Mouse (Mus musculus) heart, embryonic 16.5 days (tissue): ENCODE measurements around the gene Piga. TPM values are rescaled to one million over a fixed set of nuclear protein-coding genes. Genes with fewer than 3 reads are reported as not detected.

Experiments
- ATAC-seq: fragments of 200-750 bp; cut with Nextera tagmentation; replicated peaks from 2 replicates; pipeline ENCODE4 v1.8.0; 2017; ENCODE audit warnings: moderate number of reproducible peaks; ENCODE audit not compliant: insufficient read depth, low FRiP score; ENCODE audit errors: extremely low read depth
- H3K27ac ChIP-seq: fragments of 300-500 bp; sonication (generic); 2 replicates; pipeline ENCODE4 v1.5.1; 2014; ENCODE audit warnings: mild to moderate bottlenecking, low read length, control low read depth, moderate library complexity
- H3K27me3 ChIP-seq: fragments of 300-500 bp; sonication (generic); 2 replicates; pipeline ENCODE4 v1.6.1; 2014; ENCODE audit warnings: low read length, mixed read lengths; ENCODE audit not compliant: control insufficient read depth, insufficient read depth
- H3K36me3 ChIP-seq: fragments of 300-500 bp; sonication (generic); 2 replicates; pipeline ENCODE4 v1.6.1; 2014; ENCODE audit not compliant: control insufficient read depth, insufficient read depth
- H3K4me1 ChIP-seq: fragments of 300-500 bp; sonication (generic); 2 replicates; pipeline ENCODE4 v1.6.1; 2014; ENCODE audit warnings: low read length, mixed read lengths; ENCODE audit not compliant: control insufficient read depth, insufficient read depth
- H3K4me2 ChIP-seq: fragments of 300-500 bp; sonication (generic); 2 replicates; pipeline ENCODE4 v1.6.1; 2014; ENCODE audit warnings: low read depth, mild to moderate bottlenecking, control low read depth, low read length
- H3K4me3 ChIP-seq: fragments of 300-500 bp; sonication (generic); 2 replicates; pipeline ENCODE4 v1.5.1; 2014; ENCODE audit warnings: mild to moderate bottlenecking, control low read depth, low read length
- H3K9ac ChIP-seq: fragments of 300-500 bp; sonication (generic); 2 replicates; pipeline ENCODE4 v1.6.1; 2014; ENCODE audit warnings: low read length, control low read depth
- H3K9me3 ChIP-seq: fragments of 300-500 bp; sonication (generic); replicated peaks from 2 replicates; pipeline ENCODE4 v1.6.1; 2016; ENCODE audit warnings: low read length; ENCODE audit not compliant: control insufficient read depth
- WGBS: fragments of 180-500 bp; shearing (Covaris S2); extraction: QIAGEN DNeasy Blood & Tissue Kit; methylation state at CpG from one replicate; pipeline ENCODE4 v1.1.7; 2014; 5-methylcytosine and 5-hydroxymethylcytosine counted together
- polyA plus RNA-seq: library from polyadenylated mRNA; unstranded; fragments of >200 nt; fragmentation: Nextera tagmentation; extraction: Ambion mirVana; gene quantifications from 2 replicates; pipeline ENCODE4 v1.2.1, GENCODE M21; 2015

Gene Piga
- polyA plus RNA-seq, 1 experiment from 2014 or later, result 8.2 TPM

- no peaks in the 10 kb centered on the region for H3K36me3 ChIP-seq
- 61% methylated on average over 9 of the region's 9 CpGs for WGBS
These were observed 13.2 kb upstream of the Piga start for GRCm38 (mm10) chrX:164406133-164407022.

GRCm38 (mm10) chrX:164408301-164408927 lies 11.2 kb upstream of the Piga start:
- Histone ChIP-seq H3K4me2 (no peak overlapping the region), H3K36me3 (no peaks in the 10 kb centered on the region), H3K9me3 (0 out of 2 replicates have a peak, but pooled peaks cover under 1% of the 10 kb centered on the region), H3K4me1 (no peaks in the 10 kb centered on the region), H3K27me3 (no peaks in the 10 kb centered on the region), H3K4me3 (no peak overlapping the region), H3K9ac (no peak overlapping the region), H3K27ac (no peak overlapping the region)
- no peak for ATAC-seq
- WGBS, result 57% methylated on average over 3 of the region's 3 CpGs

More at GRCm38 (mm10) chrX:164406133-164407022, 13.2 kb upstream of the Piga start:
- Histone ChIP-seq H3K4me2 (no peak overlapping the region), H3K27ac (no peak overlapping the region), H3K4me1 (no peaks in the 10 kb centered on the region), H3K4me3 (no peak overlapping the region), H3K27me3 (no peaks in the 10 kb centered on the region), H3K9ac (no peak overlapping the region), H3K9me3 (0 out of 2 replicates have a peak, but pooled peaks cover 3% of the 10 kb centered on the region)
- ATAC-seq, result no peak

- no peaks in the 10 kb centered on the region for H3K36me3 ChIP-seq
- H3K9ac ChIP-seq, result no peak overlapping the region
- H3K27me3 ChIP-seq, result no peaks in the 10 kb centered on the region
- WGBS, result 67% methylated on average over 1 of the region's 1 CpGs
- no peak overlapping the region for H3K4me3 ChIP-seq
- H3K9me3 ChIP-seq, result no peaks in the 10 kb centered on the region
- no peaks in the 10 kb centered on the region for H3K4me1 ChIP-seq
- ATAC-seq, result no peak
- no peak overlapping the region for H3K27ac ChIP-seq
- no peak overlapping the region for H3K4me2 ChIP-seq
These were observed 9.0 kb upstream of the Piga start for GRCm38 (mm10) chrX:164410562-164410961.

- Histone ChIP-seq H3K4me3 (no peak overlapping the region), H3K4me1 (peaks cover 7% of the 10 kb centered on the region), H3K27ac (no peak overlapping the region), H3K9ac (no peak overlapping the region), H3K36me3 (no peaks in the 10 kb centered on the region), H3K4me2 (no peak overlapping the region), H3K9me3 (no peaks in the 10 kb centered on the region), H3K27me3 (no peaks in the 10 kb centered on the region)
- no peak for ATAC-seq
- 67% methylated on average over 2 of the region's 2 CpGs for WGBS
These were observed 2.8 kb upstream of the Piga start for GRCm38 (mm10) chrX:164416803-164417202.

GRCm38 (mm10) chrX:164418008-164418407 lies 1.6 kb upstream of the Piga start:
- Histone ChIP-seq H3K27ac (no peak overlapping the region), H3K36me3 (peaks cover 3% of the 10 kb centered on the region; the same call in 1 of the 2 replicates), H3K9ac (no peak overlapping the region), H3K4me3 (no peak overlapping the region), H3K27me3 (no peaks in the 10 kb centered on the region), H3K4me1 (peaks cover 7% of the 10 kb centered on the region), H3K9me3 (no peaks in the 10 kb centered on the region), H3K4me2 (no peak overlapping the region)
- ATAC-seq, result no peak

GRCm38 (mm10) chrX:164419955-164420354 lies 368 bp downstream of the Piga start:
- peak; percentile 10 for ATAC-seq
- WGBS, result 20% methylated on average over 13 of the region's 13 CpGs

GRCm38 (mm10) chrX:164420518-164420917 lies 931 bp downstream of the Piga start:
- Histone ChIP-seq H3K4me1 (peaks cover 7% of the 10 kb centered on the region), H3K27ac (no peak overlapping the region), H3K9ac (peak overlapping the region; percentile 83; the same call in 1 of the 2 replicates), H3K4me2 (peak overlapping the region; percentile 61), H3K4me3 (peak overlapping the region; percentile 73), H3K27me3 (no peaks in the 10 kb centered on the region), H3K36me3 (peaks cover 4% of the 10 kb centered on the region; the same call in 1 of the 2 replicates), H3K9me3 (no peaks in the 10 kb centered on the region)
- WGBS, result 23% methylated on average over 3 of the region's 3 CpGs
- no peak for ATAC-seq

More at GRCm38 (mm10) chrX:164419955-164420354, 368 bp downstream of the Piga start:
- H3K27ac ChIP-seq, result peak overlapping the region; percentile 82
- H3K36me3 ChIP-seq, result peaks cover 4% of the 10 kb centered on the region; the same call in 1 of the 2 replicates
- H3K4me2 ChIP-seq, result peak overlapping the region; percentile 61
- no peaks in the 10 kb centered on the region for H3K27me3 ChIP-seq
- H3K4me1 ChIP-seq, result peaks cover 7% of the 10 kb centered on the region
- peak overlapping the region; percentile 73 for H3K4me3 ChIP-seq
- H3K9ac ChIP-seq, result peak overlapping the region; percentile 83
- H3K9me3 ChIP-seq, result no peaks in the 10 kb centered on the region

GRCm38 (mm10) chrX:164424821-164425220 lies 5.2 kb downstream of the Piga start:
- no peaks in the 10 kb centered on the region for H3K9me3 ChIP-seq
- H3K36me3 ChIP-seq, result peaks cover 7% of the 10 kb centered on the region; the same call in 1 of the 2 replicates
- no peak overlapping the region for H3K9ac ChIP-seq
- H3K27ac ChIP-seq, result no peak overlapping the region
- no peak overlapping the region for H3K4me2 ChIP-seq
- no peaks in the 10 kb centered on the region for H3K27me3 ChIP-seq
- H3K4me3 ChIP-seq, result no peak overlapping the region
- WGBS, result 70% methylated on average over 1 of the region's 1 CpGs
- no peak for ATAC-seq
- peaks cover 7% of the 10 kb centered on the region for H3K4me1 ChIP-seq

GRCm38 (mm10) chrX:164427295-164427694 lies 7.7 kb downstream of the Piga start:
- no peaks in the 10 kb centered on the region for H3K27me3 ChIP-seq
- no peaks in the 10 kb centered on the region for H3K9me3 ChIP-seq
- ATAC-seq, result no peak
- H3K36me3 ChIP-seq, result peaks cover 12% of the 10 kb centered on the region; the same call in 1 of the 2 replicates
- no peak overlapping the region for H3K4me3 ChIP-seq
- H3K27ac ChIP-seq, result no peak overlapping the region
- no peaks in the 10 kb centered on the region for H3K4me1 ChIP-seq
- 89% methylated on average over 4 of the region's 4 CpGs for whole genome bisulfite sequencing
- H3K4me2 ChIP-seq, result no peak overlapping the region
- H3K9ac ChIP-seq, result no peak overlapping the region
